Mouse (Mus musculus) ES-E14 (cell line): ENCODE measurements around the gene Xrcc3. TPM values are rescaled to one million over a fixed set of nuclear protein-coding genes. Genes with fewer than 3 reads are reported as not detected.

Experiments used
- DNase-seq: peaks from one replicate; pipeline ENCODE4 v3.0.0-alpha.2; 2013; ENCODE audit warnings: low read depth, low spot score
- H3K27ac ChIP-seq: 2 replicates; pipeline ENCODE4 v1.5.1; 2012; ENCODE audit warnings: low read depth, mild to moderate bottlenecking, low read length, moderate library complexity, mixed read lengths; ENCODE audit not compliant: poor library complexity, insufficient read depth, severe bottlenecking
- H3K36me3 ChIP-seq: 2 replicates; pipeline ENCODE4 v1.6.1; 2012; ENCODE audit warnings: mild to moderate bottlenecking, low read length, moderate library complexity, mixed read lengths; ENCODE audit not compliant: control insufficient read depth, poor library complexity, insufficient read depth, severe bottlenecking
- H3K4me1 ChIP-seq, 2 experiments: fragments of 150-350 bp in 1 of 2; sonication (generic) in 1 of 2; 2 replicates each; pipeline ENCODE4 v1.6.1; 2012; ENCODE audit warnings: low read length in 2 of 2, mild to moderate bottlenecking in 1 of 2, mixed read lengths in 1 of 2; ENCODE audit not compliant: control insufficient read depth in 2 of 2, insufficient read depth in 2 of 2, poor library complexity in 1 of 2
- H3K4me3 ChIP-seq, 2 experiments: fragments of 150-350 bp in 1 of 2; sonication (generic) in 1 of 2; 2 replicates each; pipeline ENCODE4 v1.5.1; 2012; ENCODE audit warnings: low read length in 2 of 2, low read depth in 1 of 2, mild to moderate bottlenecking in 1 of 2, mixed read lengths in 1 of 2; ENCODE audit not compliant: insufficient read depth in 1 of 2, poor library complexity in 1 of 2, severe bottlenecking in 1 of 2
- H3K9ac ChIP-seq: 2 replicates; pipeline ENCODE4 v1.6.1; 2012; ENCODE audit warnings: low read depth, mild to moderate bottlenecking, low read length, mixed read lengths; ENCODE audit not compliant: poor library complexity, insufficient read depth, severe bottlenecking
- H3K9me3 ChIP-seq: fragments of 150-350 bp; sonication (generic); 2 replicates; pipeline ENCODE4 v1.6.1; 2012; ENCODE audit warnings: low read depth, mild to moderate bottlenecking, low read length; ENCODE audit not compliant: control insufficient read depth, insufficient read depth
- CHD2 ChIP-seq: IDR thresholded peaks from 2 replicates; pipeline ENCODE4 v1.6.1; 2014; ENCODE audit warnings: mild to moderate bottlenecking, low read depth, low read length, inconsistent platforms
- HCFC1 ChIP-seq: IDR thresholded peaks from 2 replicates; pipeline ENCODE4 v1.6.1; 2012; ENCODE audit warnings: low read length, inconsistent platforms, borderline replicate concordance; ENCODE audit not compliant: insufficient read depth
- MAFK ChIP-seq: IDR thresholded peaks from 2 replicates; pipeline ENCODE4 v1.6.1; 2014; ENCODE audit warnings: mild to moderate bottlenecking, low read depth, low read length, inconsistent platforms; ENCODE audit not compliant: insufficient read depth
- ZC3H11A ChIP-seq: IDR thresholded peaks from 2 replicates; pipeline ENCODE4 v1.6.1; 2012; ENCODE audit warnings: low read depth, mild to moderate bottlenecking, inconsistent platforms, low read length, borderline replicate concordance
- ZNF384 ChIP-seq: IDR thresholded peaks from 2 replicates; pipeline ENCODE4 v1.6.1; 2012; ENCODE audit warnings: low read depth, low read length, inconsistent platforms
- in situ Hi-C, 2 experiments: fragments of 600-800 bp; cut with MboI; formaldehyde crosslinking; loops; one replicate each; pipeline ENCODE4 v1.15.1; 2025; ENCODE audit warnings: low sequenced_read_pairs in 2 of 2, inconsistent platforms in 1 of 2; ENCODE audit not compliant: unreplicated experiment in 2 of 2
- total RNA-seq: library from RNA; depleted of rRNA; stranded (reverse); fragments of 300-350 nt; gene quantifications from 2 replicates; pipeline ENCODE4 v1.2.3, GENCODE M21; 2012

The Xrcc3 gene
- total RNA-seq, 1 experiment, result 21.8 TPM

GRCm38 (mm10) chr12:111829447-111829846 is 15.8 kb upstream of the Xrcc3 start:
- H3K36me3 ChIP-seq, result peaks cover 36% of the 10 kb centered on the region
- H3K9ac ChIP-seq, result no peak overlapping the region
- no peak overlapping the region for H3K4me3 ChIP-seq
- H3K9me3 ChIP-seq, result no peaks in the 10 kb centered on the region
- H3K27ac ChIP-seq, result no peak overlapping the region
- DNase-seq, result no peak
- no peak for TF ChIP-seq MAFK
- TF ChIP-seq CHD2, result no peak
- no peak for TF ChIP-seq ZNF384
- no peak for TF ChIP-seq HCFC1
- in situ Hi-C loops, result no loop called here
- H3K4me1 ChIP-seq, result no peaks in the 10 kb centered on the region

GRCm38 (mm10) chr12:111827556-111827955 is 13.9 kb upstream of the Xrcc3 start:
- no peak overlapping the region for H3K4me3 ChIP-seq
- in situ Hi-C loops, result no loop called here
- H3K9me3 ChIP-seq, result no peaks in the 10 kb centered on the region
- H3K4me1 ChIP-seq, result no peaks in the 10 kb centered on the region
- TF ChIP-seq ZC3H11A (no peak), ZNF384 (no peak), CHD2 (no peak), HCFC1 (no peak), MAFK (no peak)
- no peak overlapping the region for H3K27ac ChIP-seq
- no peak overlapping the region for H3K9ac ChIP-seq
- H3K36me3 ChIP-seq, result peaks cover 41% of the 10 kb centered on the region
- no peak for DNase-seq

GRCm38 (mm10) chr12:111821931-111822330 is 8.3 kb upstream of the Xrcc3 start:
- no peak for DNase-seq
- Histone ChIP-seq H3K9ac (no peak overlapping the region), H3K4me1 (peaks cover 2 to 6% of the 10 kb centered on the region in 2 experiments; a peak in 1 of 4 replicates), H3K9me3 (no peaks in the 10 kb centered on the region), H3K4me3 (no peak overlapping the region), H3K36me3 (peaks cover 27% of the 10 kb centered on the region), H3K27ac (no peak overlapping the region)
- in situ Hi-C loops, result no loop called here
- TF ChIP-seq MAFK, result no peak

GRCm38 (mm10) chr12:111820708-111821107 is 7.0 kb upstream of the Xrcc3 start:
- Histone ChIP-seq H3K9me3 (no peaks in the 10 kb centered on the region), H3K4me1 (peaks cover 2 to 13% of the 10 kb centered on the region in 2 experiments; a peak in 2 of 4 replicates), H3K36me3 (peaks cover 23% of the 10 kb centered on the region), H3K27ac (no peak overlapping the region), H3K4me3 (no peak overlapping the region), H3K9ac (no peak overlapping the region)
- TF ChIP-seq CHD2 (no peak), ZNF384 (no peak), HCFC1 (no peak), ZC3H11A (no peak), MAFK (no peak)
- in situ Hi-C loops, result no loop called here
- DNase-seq, result no peak

GRCm38 (mm10) chr12:111819936-111820335 is 6.3 kb upstream of the Xrcc3 start:
- no peak for DNase-seq
- Histone ChIP-seq H3K4me3 (no peak overlapping the region), H3K27ac (no peak overlapping the region), H3K9ac (no peak overlapping the region), H3K4me1 (peaks cover 5 to 18% of the 10 kb centered on the region in 2 experiments; a peak in 2 of 4 replicates), H3K36me3 (peaks cover 16% of the 10 kb centered on the region), H3K9me3 (no peaks in the 10 kb centered on the region)
- in situ Hi-C loops, result no loop called here
- TF ChIP-seq MAFK, result no peak
- TF ChIP-seq HCFC1, result no peak
- no peak for TF ChIP-seq ZNF384
- TF ChIP-seq ZC3H11A, result no peak
- TF ChIP-seq CHD2, result no peak
